Mouse (Mus musculus): ENCODE data around the gene Zdhhc21.

The Zdhhc21 gene

DNA sequence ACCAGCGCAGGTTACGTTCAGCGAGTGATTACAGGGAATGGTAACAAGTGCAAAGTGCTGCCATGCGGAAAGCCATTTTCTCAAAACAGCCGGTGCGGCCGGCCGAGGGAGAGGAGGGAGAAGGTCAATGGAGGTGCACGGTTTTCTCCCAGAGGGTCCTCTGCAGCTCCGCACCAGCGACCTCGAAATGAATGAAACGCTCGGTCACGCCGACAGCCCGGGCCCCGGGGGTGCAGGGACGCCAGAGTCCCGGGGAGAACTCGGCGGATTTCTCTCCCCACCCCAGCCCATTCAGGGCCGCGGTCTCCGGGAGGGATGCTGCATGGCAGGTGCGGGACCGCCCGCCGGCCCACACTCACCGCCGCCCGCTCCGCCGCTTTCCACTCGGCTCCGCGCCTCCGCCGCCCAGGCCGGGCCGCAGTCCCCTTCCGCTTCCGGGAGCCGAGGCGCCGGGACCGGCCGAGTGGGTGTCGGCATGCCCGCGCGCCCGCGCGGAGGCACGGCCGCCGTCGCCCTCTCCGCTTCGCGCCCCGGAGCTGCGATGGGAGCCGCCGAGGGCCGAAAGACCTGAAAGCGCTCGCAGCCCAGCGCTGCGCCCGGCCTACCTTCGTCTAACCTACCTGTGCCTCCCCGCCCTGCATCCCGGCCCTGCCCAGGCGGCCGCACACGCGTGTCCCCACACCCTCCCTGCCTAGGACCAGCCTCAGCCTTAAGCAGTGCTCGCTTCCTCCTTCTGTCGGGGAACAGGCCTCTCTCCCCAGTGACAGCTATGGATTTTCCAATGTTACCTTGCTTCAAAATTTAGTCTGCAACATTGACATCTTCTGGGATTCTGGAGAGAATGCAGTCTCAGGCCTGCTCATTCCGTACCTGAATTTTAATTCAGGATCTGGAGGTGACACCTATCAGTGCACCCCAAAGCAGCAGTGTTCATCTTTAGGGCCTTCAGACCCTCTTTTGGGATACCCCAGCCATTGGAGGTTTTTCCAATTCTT is at the start of gene Zdhhc21:
Gene Zdhhc21 (minus strand): TSS at position 828 of the 995 bp plus-strand sequence.
- peak; percentile 85 for DNase-seq

GRCm38 (mm10) chr4:82895227-82895626 is 35.5 kb upstream of the Zdhhc21 start:
- DNase-seq, result no peak

- DNase-seq, result no peak
Measured at GRCm38 (mm10) chr4:82892247-82892646, 32.5 kb upstream of the Zdhhc21 start.

GRCm38 (mm10) chr4:82891566-82891965 is 31.8 kb upstream of the Zdhhc21 start:
- no peak for DNase-seq

- DNase-seq, result no peak
Measured at GRCm38 (mm10) chr4:82891049-82891448, 31.3 kb upstream of the Zdhhc21 start.

DNA sequence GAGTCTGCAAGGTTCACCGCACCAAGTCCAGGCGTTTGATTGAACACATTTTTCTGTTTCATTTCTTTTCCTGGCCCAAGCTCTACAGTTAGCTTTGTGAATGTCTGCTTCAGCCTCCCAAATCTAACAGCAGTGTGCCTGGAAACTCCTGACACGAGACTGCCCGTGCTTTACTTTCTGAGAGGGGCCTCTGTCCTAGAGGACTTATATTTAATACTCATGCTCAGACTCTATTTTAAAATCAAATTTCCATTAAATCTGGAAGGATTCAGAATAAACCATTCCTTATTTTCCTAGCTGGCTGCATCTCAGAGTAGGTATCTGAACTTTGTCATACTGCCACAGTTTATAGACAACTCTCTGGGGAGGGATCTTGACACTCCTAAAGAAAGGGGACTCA is 30.8 kb upstream of the Zdhhc21 start:
- no peak for DNase-seq

GRCm38 (mm10) chr4:82886148-82886547 is 26.4 kb upstream of the Zdhhc21 start:
- DNase-seq, result no peak

DNA sequence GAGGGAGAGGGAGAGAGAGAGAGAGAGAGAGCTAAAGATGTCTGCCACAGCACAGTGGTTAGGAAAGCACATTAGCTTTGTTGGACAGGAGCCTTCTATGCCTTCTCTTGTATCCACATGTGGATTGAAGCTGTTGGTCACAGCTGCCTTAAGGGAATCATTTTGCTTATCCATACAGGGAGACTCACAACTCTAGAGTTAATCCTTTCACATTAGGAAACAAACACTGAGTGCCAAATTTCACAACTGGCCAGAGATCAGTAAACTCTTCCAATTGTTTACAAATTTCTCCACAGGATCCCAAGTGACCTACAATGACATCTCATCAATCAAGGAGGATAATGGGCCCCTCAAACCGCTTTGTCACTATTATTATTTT is 25.8 kb upstream of the Zdhhc21 start:
- DNase-seq, result no peak

DNA sequence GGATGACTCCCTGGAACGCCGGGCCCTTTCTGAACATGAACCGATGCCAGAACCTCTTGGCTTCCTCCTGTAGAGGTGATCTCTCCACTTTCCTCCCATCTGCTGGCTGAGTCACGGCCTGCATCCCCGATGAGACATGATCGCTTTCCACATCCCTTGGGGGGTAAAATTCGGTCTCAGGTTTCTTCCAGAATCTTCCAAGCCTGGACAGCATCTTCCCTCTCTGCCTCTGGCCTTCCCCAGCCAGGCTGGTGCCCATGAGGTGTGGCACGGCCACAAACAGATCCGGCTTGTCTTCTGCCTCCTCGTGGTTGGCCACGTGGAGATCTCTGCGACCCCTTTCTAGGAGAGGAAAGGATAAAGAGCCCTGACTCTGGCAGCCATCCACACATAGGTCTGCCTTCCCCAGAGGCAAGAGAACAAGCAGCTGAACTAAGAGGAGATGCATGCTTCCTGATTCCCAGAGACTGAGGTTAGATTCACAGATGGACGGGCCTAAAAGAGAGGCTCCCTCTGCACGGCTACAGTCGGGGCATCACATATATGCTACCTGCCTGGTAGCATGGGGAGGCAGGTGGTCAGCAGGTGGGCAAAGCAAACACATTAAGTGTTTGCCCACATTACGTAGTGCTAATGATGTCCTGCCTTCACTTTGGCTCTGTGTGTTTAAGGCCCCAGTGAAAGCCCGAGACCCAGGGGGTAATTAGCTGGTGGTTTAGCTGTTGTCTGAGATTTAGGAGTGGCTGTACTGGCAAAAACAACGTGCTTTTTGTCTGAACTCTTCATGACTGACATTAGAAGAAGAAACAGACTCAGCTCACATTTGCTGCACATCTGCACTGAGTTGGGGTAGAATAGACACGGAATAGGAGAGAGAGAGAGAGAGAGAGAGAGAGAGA is 25.1 kb upstream of the Zdhhc21 start, which contains the start of gene Cer1:
Gene Cer1 (minus strand): TSS at position 513 of the 899 bp plus-strand sequence.
- DNase-seq, result peak; percentile 46

- no peak for DNase-seq
Measured at GRCm38 (mm10) chr4:82882500-82882899, 22.7 kb upstream of the Zdhhc21 start.

DNA sequence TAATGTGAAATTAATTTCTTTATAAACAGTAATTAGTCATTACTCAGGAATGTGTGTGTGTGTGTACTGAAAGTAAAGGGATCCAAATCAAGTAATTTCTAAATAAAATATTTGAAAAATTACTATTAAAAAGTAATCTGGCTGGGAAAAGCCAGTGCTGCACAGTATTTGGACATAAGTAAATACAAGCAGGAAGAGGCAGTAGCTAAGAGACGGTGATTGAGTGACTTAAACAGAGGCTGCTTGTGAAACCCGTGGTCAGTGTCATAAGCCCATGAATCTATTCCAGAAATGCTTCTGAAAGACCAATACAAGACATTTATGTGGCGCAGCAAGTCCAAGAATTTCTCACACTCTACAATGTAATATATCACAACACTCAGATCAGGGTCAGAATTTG is 21.6 kb upstream of the Zdhhc21 start:
- no peak for DNase-seq

GRCm38 (mm10) chr4:82880243-82880642 is 20.5 kb upstream of the Zdhhc21 start:
- no peak for DNase-seq

DNA sequence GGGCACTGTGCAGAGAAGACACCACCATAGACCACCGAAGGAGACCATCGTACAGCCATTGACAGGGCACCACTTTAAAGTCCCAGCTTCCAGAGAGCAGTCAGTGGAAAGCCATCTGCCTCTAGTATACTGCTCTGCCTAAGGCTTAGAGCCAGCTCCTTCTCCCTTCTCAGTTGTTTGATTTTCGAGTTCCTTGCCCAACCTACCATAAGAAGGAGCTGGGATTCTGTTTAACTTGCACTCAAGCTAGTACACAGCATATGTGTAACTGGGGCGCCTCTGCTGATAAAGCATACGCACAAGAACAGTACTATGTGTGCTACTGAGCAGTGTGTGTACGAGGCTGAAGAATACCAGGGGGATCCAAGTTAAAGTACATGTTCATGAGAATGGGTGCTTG is 19.4 kb upstream of the Zdhhc21 start:
- DNase-seq, result no peak

- no peak for DNase-seq
Measured at GRCm38 (mm10) chr4:82876656-82877055, 16.9 kb upstream of the Zdhhc21 start.

- DNase-seq, result no peak
Measured at GRCm38 (mm10) chr4:82875532-82875931, 15.8 kb upstream of the Zdhhc21 start.

- DNase-seq, result no peak
Measured at GRCm38 (mm10) chr4:82874791-82875190, 15.0 kb upstream of the Zdhhc21 start.

GRCm38 (mm10) chr4:82872548-82872947 is 12.8 kb upstream of the Zdhhc21 start:
- DNase-seq, result no peak

DNA sequence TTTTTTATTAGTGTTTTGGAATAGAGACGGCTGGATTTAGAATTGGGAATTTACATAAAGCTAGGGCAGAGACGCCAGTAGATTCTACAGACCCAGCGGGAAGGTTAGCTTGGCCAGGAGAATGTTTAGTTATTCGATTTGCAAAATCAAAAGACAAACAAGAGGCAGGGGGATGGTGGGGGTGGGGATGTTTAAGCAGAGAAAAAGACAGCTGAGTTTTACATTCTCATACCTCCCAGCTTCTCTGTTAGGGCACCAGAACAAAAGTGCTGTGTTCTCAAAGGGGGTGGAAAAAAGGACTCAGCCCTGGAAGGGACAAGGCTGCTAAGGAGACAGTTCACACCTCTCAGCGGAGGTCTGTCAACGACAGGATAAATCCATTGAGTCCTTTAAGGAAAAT is 12.4 kb upstream of the Zdhhc21 start:
- no peak for DNase-seq

GRCm38 (mm10) chr4:82870931-82871330 is 11.2 kb upstream of the Zdhhc21 start:
- DNase-seq, result no peak

- DNase-seq, result no peak
Measured at GRCm38 (mm10) chr4:82867731-82868445, 8.1 kb upstream of the Zdhhc21 start.

- DNase-seq, result no peak
Measured at GRCm38 (mm10) chr4:82867111-82867510, 7.4 kb upstream of the Zdhhc21 start.

GRCm38 (mm10) chr4:82864974-82865699 is 5.4 kb upstream of the Zdhhc21 start:
- no peak for DNase-seq

All from cerebellum, adult 11 months (tissue).